Comparison of ENCODE assay signal across 10 mouse cellular contexts in genomic region chr7:98383337-98383736, GRCm38 (mm10). TPM values are rescaled to one million over a fixed set of nuclear protein-coding genes. Genes with fewer than 3 reads are reported as not detected.
A peak's percentile ranks its signal among the peaks of the same experiment; 100 is the strongest.
DNase-seq lines count a peak whose midpoint lies in the region; ATAC-seq and TF ChIP-seq lines count a peak whose summit lies in the region.
"Had no signal": no experiment of that assay in that cellular context is flagged by ENCODE, and none has a peak within 500 bp of the region (broad histone marks: within the 10 kb centered on the region; RNA-seq: fewer than 3 reads in every experiment).

No protein-coding gene starts in this region.

- DNase-seq in liver, adult 2 months (ENCODE audit: extremely low read depth, low read depth, low spot score) = peak; percentile 100
- DNase-seq in layer of hippocampus, adult 2 months (ENCODE audit: low spot score in 2 of 2) = no peak
- DNase-seq in left cerebral cortex, adult 8-10 months (ENCODE audit: low spot score in 2 of 2) = no peak
- DNase-seq: thymus, postnatal 4 days had no signal

- no peaks in the 10 kb centered on the region for H3K36me3 ChIP-seq in liver, adult 2 months (ENCODE audit: control insufficient read depth, insufficient read depth, low read length)
- H3K36me3 ChIP-seq in liver, embryonic 12.5 days = no peaks in the 10 kb centered on the region
- no peaks in the 10 kb centered on the region for H3K36me3 ChIP-seq in liver, embryonic 15.5 days (replicated peaks)
- H3K36me3 ChIP-seq in small intestine, adult 2 months (ENCODE audit: control insufficient read depth, insufficient read depth, low read length) = no peaks in the 10 kb centered on the region
- H3K36me3 ChIP-seq: kidney, embryonic 15.5 days had no signal

- no peak for TF ChIP-seq CTCF in liver, adult 2 months (IDR thresholded peaks at IDR 0.05; ENCODE audit: low read depth, low read length)
- no peak for TF ChIP-seq CTCF in small intestine, adult 2 months (IDR thresholded peaks at IDR 0.05; ENCODE audit: extremely low read depth, insufficient read length, insufficient replicate concordance, low read depth, low read length)
- no peak for TF ChIP-seq CTCF in layer of hippocampus, adult 2 months (conservative IDR thresholded peaks at IDR 0.05)

- no peaks in the 10 kb centered on the region for H3K79me2 ChIP-seq in liver, adult 2 months (ENCODE audit: control insufficient read depth, insufficient read depth, low read length)

- no peak overlapping the region for H3K4me3 ChIP-seq in liver, adult 2 months (ENCODE audit: insufficient read depth, low read depth, low read length)
- no peak overlapping the region for H3K4me3 ChIP-seq in liver, embryonic 12.5 days
- no peak overlapping the region for H3K4me3 ChIP-seq in brown adipose tissue, adult 24 weeks (ENCODE audit: insufficient read depth, low read depth, low read length)
- H3K4me3 ChIP-seq in liver, embryonic 15.5 days (replicated peaks) = no peak overlapping the region
- no peak overlapping the region for H3K4me3 ChIP-seq in small intestine, adult 2 months (ENCODE audit: low read depth, low read length)
- H3K4me3 ChIP-seq in layer of hippocampus, adult 2 months = no peak overlapping the region
- H3K4me3 ChIP-seq: kidney, embryonic 15.5 days had no signal

- no peaks in the 10 kb centered on the region for H3K27me3 ChIP-seq in liver, adult 2 months (ENCODE audit: control insufficient read depth, insufficient read depth, low read length)
- peaks cover 6% of the 10 kb centered on the region; the same call in 1 of the 2 replicates for H3K27me3 ChIP-seq in liver, embryonic 12.5 days (replicated peaks)
- no peaks in the 10 kb centered on the region for H3K27me3 ChIP-seq in liver, embryonic 15.5 days
- no peaks in the 10 kb centered on the region for H3K27me3 ChIP-seq in small intestine, adult 2 months (ENCODE audit: control insufficient read depth, insufficient read depth, low read length)
- H3K27me3 ChIP-seq: kidney, embryonic 15.5 days had no signal

- no peak for ATAC-seq in liver, embryonic 12.5 days
- ATAC-seq in liver, embryonic 15.5 days (ENCODE audit: insufficient read depth) = peak; percentile 79

- H3K27ac ChIP-seq in liver, adult 2 months (replicated peaks; ENCODE audit: insufficient read depth, low read depth, low read length) = peak overlapping the region; percentile 81
- no peak overlapping the region for H3K27ac ChIP-seq in liver, embryonic 12.5 days
- peak overlapping the region; percentile 76 for H3K27ac ChIP-seq in brown adipose tissue, adult 24 weeks (replicated peaks; ENCODE audit: low read depth, low read length)
- H3K27ac ChIP-seq in liver, embryonic 15.5 days (replicated peaks) = no peak overlapping the region
- peak overlapping the region; percentile 71 for H3K27ac ChIP-seq in small intestine, adult 2 months (ENCODE audit: insufficient read depth, low read depth, low read length)
- no peak overlapping the region for H3K27ac ChIP-seq in layer of hippocampus, adult 2 months
- H3K27ac ChIP-seq: kidney, embryonic 15.5 days had no signal

- WGBS in liver, adult 2 months = 5% methylated on average over 4 of the region's 4 CpGs
- WGBS in liver, embryonic 12.5 days (ENCODE audit: insufficient replicate concordance) = 53% methylated on average over 4 of the region's 4 CpGs
- 46% methylated on average over 4 of the region's 4 CpGs for WGBS in liver, embryonic 15.5 days (ENCODE audit: insufficient replicate concordance)
- WGBS in small intestine, adult 2 months = 18% methylated on average over 4 of the region's 4 CpGs

- H3K4me2 ChIP-seq in liver, embryonic 12.5 days = no peak overlapping the region
- H3K4me2 ChIP-seq in liver, embryonic 15.5 days = no peak overlapping the region
- H3K4me2 ChIP-seq: kidney, embryonic 15.5 days had no signal

- H3K9me3 ChIP-seq in liver, embryonic 12.5 days (replicated peaks) = no peaks in the 10 kb centered on the region
- no peaks in the 10 kb centered on the region for H3K9me3 ChIP-seq in liver, embryonic 15.5 days (replicated peaks)
- H3K9me3 ChIP-seq: kidney, embryonic 15.5 days had no signal

- TF ChIP-seq POLR2A in liver, adult 2 months (IDR thresholded peaks at IDR 0.05; ENCODE audit: extremely low read depth, insufficient read depth, low read length) = no peak
- no peak for TF ChIP-seq POLR2A in small intestine, adult 2 months (IDR thresholded peaks at IDR 0.05; ENCODE audit: low read depth, low read length)

- peak overlapping the region; percentile 21; the same call in 1 of the 2 replicates for H3K9ac ChIP-seq in liver, adult 2 months (ENCODE audit: low read depth, low read length)
- no peak overlapping the region for H3K9ac ChIP-seq in liver, embryonic 12.5 days
- no peak overlapping the region for H3K9ac ChIP-seq in liver, embryonic 15.5 days
- H3K9ac ChIP-seq: kidney, embryonic 15.5 days had no signal

- H3K4me1 ChIP-seq in liver, adult 2 months (ENCODE audit: control insufficient read depth, insufficient read depth, low read length) = peaks cover 54% of the 10 kb centered on the region
- peaks cover 8% of the 10 kb centered on the region; the same call in 1 of the 2 replicates for H3K4me1 ChIP-seq in liver, embryonic 12.5 days
- H3K4me1 ChIP-seq in brown adipose tissue, adult 24 weeks (ENCODE audit: control insufficient read depth, insufficient read depth, insufficient read length, low read length) = peaks cover 11% of the 10 kb centered on the region
- H3K4me1 ChIP-seq in liver, embryonic 15.5 days (replicated peaks) = peaks cover 16% of the 10 kb centered on the region; the same call in 1 of the 2 replicates
- H3K4me1 ChIP-seq in small intestine, adult 2 months (ENCODE audit: control insufficient read depth, insufficient read depth, insufficient read length, low read length) = peaks cover 71% of the 10 kb centered on the region

RNA-seq across cellular contexts. Expression of gene Tsku, which starts 22.2 kb away (rescaled TPM):
- 10.1 and 15.4 TPM in 2 replicates for total RNA-seq in liver, adult 2 months (2014; rRNA removed)
- 57.1 and 103 TPM in 2 replicates for polyA plus RNA-seq in liver, adult 2 months (2012; rRNA removed)
- 1.6 and 2.1 TPM in 2 replicates for polyA plus RNA-seq in liver, embryonic 12.5 days (2016; fragmentation: Nextera tagmentation; extraction: Ambion mirVana)
- polyA plus RNA-seq in brown adipose tissue, adult 24 weeks (2012; ENCODE audit: insufficient read depth, insufficient read length, missing spikeins) = 25.7 and 31.5 TPM in 2 replicates
- 1.3 and 1.6 TPM in 2 replicates for polyA plus RNA-seq in liver, embryonic 15.5 days (2015; fragmentation: Nextera tagmentation; extraction: Ambion mirVana)
- 34.0 and 55.0 TPM in 2 replicates for polyA plus RNA-seq in small intestine, adult 2 months (2012; rRNA removed)
- 1 to 10 TPM; 1.7 to 2.0 TPM for total RNA-seq in layer of hippocampus, adult 2 months (2021)
- total RNA-seq in left cerebral cortex, adult 8-10 months (2022) = 1 to 10 TPM; 2.4 to 4.2 (median 2.9) TPM
- total RNA-seq: hematopoietic stem cell, adult 5-6 weeks had no signal

RNA-seq across cellular contexts. Expression of gene Gucy2d, which starts 56.9 kb away (rescaled TPM):
- total RNA-seq in liver, adult 2 months (2014; rRNA removed) = not detected in 2 replicates
- polyA plus RNA-seq in liver, adult 2 months (2012; rRNA removed) = not detected in 2 replicates
- not detected in 2 replicates for polyA plus RNA-seq in liver, embryonic 12.5 days (2016; fragmentation: Nextera tagmentation; extraction: Ambion mirVana)
- not detected in 2 replicates for polyA plus RNA-seq in brown adipose tissue, adult 24 weeks (2012; ENCODE audit: insufficient read depth, insufficient read length, missing spikeins)
- polyA plus RNA-seq in liver, embryonic 15.5 days (2015; fragmentation: Nextera tagmentation; extraction: Ambion mirVana) = not detected in 2 replicates
- not detected in 2 replicates for polyA plus RNA-seq in small intestine, adult 2 months (2012; rRNA removed)
- not detected for total RNA-seq in layer of hippocampus, adult 2 months (2021)
- under 1 TPM in 2 of 4 experiments, not detected in 2; 0.38 to 0.39 TPM for total RNA-seq in left cerebral cortex, adult 8-10 months (2022)
- total RNA-seq: hematopoietic stem cell, adult 5-6 weeks had no signal

Comparison
In these comparisons a context has a peak if more than half of its experiments do, and no peak if none do; other contexts are left out.
1. H3K27ac ChIP-seq: peak in liver, adult 2 months (single experiment), brown adipose tissue, adult 24 weeks (single experiment) and small intestine, adult 2 months (single experiment); none in liver, embryonic 12.5 days (single experiment), liver, embryonic 15.5 days (single experiment) and layer of hippocampus, adult 2 months (single experiment).